Mouse (Mus musculus) embryonic fibroblast, embryonic 13.5 days (primary cell): Measurements from ENCODE around the gene Inf2.
A peak's percentile ranks its signal among the peaks of the same experiment; 100 is the strongest.

Source experiments
- CTCF ChIP-seq: IDR thresholded peaks from 2 replicates; pipeline ENCODE4 v1.5.1; 2011; ENCODE audit warnings: mild to moderate bottlenecking, control low read depth, low read length, moderate library complexity, borderline replicate concordance; ENCODE audit not compliant: insufficient read depth
- POLR2A ChIP-seq: IDR thresholded peaks from 2 replicates; pipeline ENCODE4 v1.6.1; 2011; ENCODE audit warnings: low read depth, mild to moderate bottlenecking, control low read depth, low read length, moderate library complexity

DNA sequence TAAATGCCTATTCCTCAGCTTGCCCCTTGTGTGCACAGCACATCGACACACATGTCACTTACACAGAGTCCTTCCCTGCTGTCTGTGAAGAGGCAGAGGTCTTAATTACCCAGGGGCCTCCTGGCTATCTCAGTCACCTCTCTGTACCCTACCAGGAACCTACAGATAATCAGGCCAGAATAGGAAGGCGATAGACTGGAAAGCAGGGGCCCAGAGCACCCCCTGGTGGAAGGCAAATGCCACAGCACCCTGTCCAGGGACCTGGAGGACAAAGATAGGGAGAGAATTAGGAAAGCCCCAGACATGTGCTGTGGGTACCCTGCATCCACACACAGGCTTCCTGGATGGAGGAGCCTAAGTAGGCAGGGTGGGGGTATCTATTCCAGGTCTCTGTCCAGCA lies 35.2 kb downstream of the Inf2 start:
- TF ChIP-seq CTCF, result peak; percentile 71
- TF ChIP-seq POLR2A, result no peak
